Mouse (Mus musculus) thymus, postnatal 14 days (tissue): Measurements from ENCODE around the gene Gsg1l.

Experiments used
- DNase-seq: peaks from one replicate; pipeline ENCODE4 v3.0.0; 2021

The Gsg1l gene

GRCm38 (mm10) chr7:126031598-126032364 is 50.4 kb downstream of the Gsg1l start:
- no peak for DNase-seq

- no peak for DNase-seq
Observed at GRCm38 (mm10) chr7:126027410-126027809, 54.8 kb downstream of the Gsg1l start.

GRCm38 (mm10) chr7:126026600-126026999 is 55.6 kb downstream of the Gsg1l start:
- no peak for DNase-seq

- DNase-seq: no peak
Observed at GRCm38 (mm10) chr7:126019966-126020365, 62.2 kb downstream of the Gsg1l start.

GRCm38 (mm10) chr7:126019321-126019720 is 62.9 kb downstream of the Gsg1l start:
- DNase-seq: no peak

GRCm38 (mm10) chr7:126017455-126017854 is 64.8 kb downstream of the Gsg1l start:
- no peak for DNase-seq

- no peak for DNase-seq
Observed at GRCm38 (mm10) chr7:126012325-126013021, 69.7 kb downstream of the Gsg1l start.

GRCm38 (mm10) chr7:126008789-126009148 is 73.4 kb downstream of the Gsg1l start:
- DNase-seq: no peak

- no peak for DNase-seq
Observed at GRCm38 (mm10) chr7:126008139-126008788, 73.9 kb downstream of the Gsg1l start.

- DNase-seq: no peak
Observed at GRCm38 (mm10) chr7:126007132-126007910, 74.9 kb downstream of the Gsg1l start.

- DNase-seq: no peak
Observed at GRCm38 (mm10) chr7:126005274-126005673, 76.9 kb downstream of the Gsg1l start.

GRCm38 (mm10) chr7:126001683-126002082 is 80.5 kb downstream of the Gsg1l start:
- DNase-seq: no peak

GRCm38 (mm10) chr7:125999921-126000320 is 82.3 kb downstream of the Gsg1l start:
- no peak for DNase-seq

- DNase-seq: no peak
Observed at GRCm38 (mm10) chr7:125996151-125996550, 86.1 kb downstream of the Gsg1l start.

GRCm38 (mm10) chr7:125992356-125992891 is 89.8 kb downstream of the Gsg1l start:
- DNase-seq: no peak

- DNase-seq: no peak
Observed at GRCm38 (mm10) chr7:125991846-125992245, 90.4 kb downstream of the Gsg1l start.

GRCm38 (mm10) chr7:125989969-125990368 is 92.2 kb downstream of the Gsg1l start:
- DNase-seq: no peak

GRCm38 (mm10) chr7:125989489-125989888 is 92.7 kb downstream of the Gsg1l start:
- no peak for DNase-seq

- no peak for DNase-seq
Observed at GRCm38 (mm10) chr7:125988326-125988725, 93.9 kb downstream of the Gsg1l start.

- no peak for DNase-seq
Observed at GRCm38 (mm10) chr7:125987117-125987516, 95.1 kb downstream of the Gsg1l start.

- no peak for DNase-seq
Observed at GRCm38 (mm10) chr7:125985565-125985964, 96.6 kb downstream of the Gsg1l start.

- DNase-seq: no peak
Observed at GRCm38 (mm10) chr7:125983902-125984841, 98.0 kb downstream of the Gsg1l start.
